Mouse (Mus musculus): ENCODE data around the gene Vav2. TPM values are rescaled to one million over a fixed set of nuclear protein-coding genes. Genes with fewer than 3 reads are reported as not detected.

Gene Vav2
- polyA plus RNA-seq, 1 experiment: 24.6 TPM

DNA sequence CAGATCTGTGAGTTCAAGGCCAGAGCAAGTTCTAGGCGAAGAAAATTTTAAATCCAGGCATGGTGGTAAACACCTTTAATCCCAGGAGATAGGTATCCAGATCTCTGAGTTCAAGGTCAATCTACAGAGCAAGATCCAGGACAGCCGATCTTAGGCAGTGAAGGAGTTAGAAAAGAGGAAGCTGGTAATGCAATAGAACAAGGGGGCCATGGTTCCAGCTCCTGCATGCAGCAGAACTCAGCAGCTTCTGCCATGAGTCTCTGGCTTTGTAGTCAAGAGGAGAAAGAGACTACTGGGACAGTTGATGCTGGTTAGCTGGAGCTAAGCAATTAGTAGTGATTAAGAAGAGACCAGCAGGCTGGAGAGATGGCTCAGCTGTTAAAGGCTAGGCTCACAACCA is 25.3 kb downstream of the Vav2 start:
- H3K27me3 ChIP-seq (ENCODE audit: control insufficient read depth, insufficient read depth, low read length, poor library complexity, severe bottlenecking): no peaks in the 10 kb centered on the region

DNA sequence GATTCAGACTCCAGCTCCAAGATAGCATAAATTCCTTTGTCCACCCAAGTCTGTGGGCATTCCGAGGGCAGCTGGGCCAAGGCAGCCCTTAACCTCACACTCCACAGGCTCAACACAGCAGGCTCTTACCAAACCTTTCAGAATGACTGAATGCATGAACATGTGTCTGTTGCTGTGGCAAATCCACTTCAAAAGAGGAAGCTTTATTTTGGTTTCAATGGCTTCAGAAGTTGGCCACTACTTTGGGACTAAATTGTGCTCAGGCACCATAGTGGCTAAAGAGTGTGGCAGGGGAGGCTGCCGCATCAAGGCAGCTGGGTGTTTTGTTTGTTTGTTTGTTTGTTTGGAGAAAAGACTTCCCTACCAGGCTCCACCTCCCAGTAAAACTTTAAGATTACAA is 26.8 kb downstream of the Vav2 start:
- H3K27me3 ChIP-seq (ENCODE audit: control insufficient read depth, insufficient read depth, low read length, poor library complexity, severe bottlenecking): no peaks in the 10 kb centered on the region
- no peak overlapping the region for H3K9ac ChIP-seq (ENCODE audit: low read depth, poor library complexity, severe bottlenecking)
- peaks cover 2% of the 10 kb centered on the region for H3K4me1 ChIP-seq (ENCODE audit: control insufficient read depth, insufficient read depth, low read length)
- no peak overlapping the region for H3K4me3 ChIP-seq (ENCODE audit: low read depth, low read length)
- H3K9me3 ChIP-seq (replicated peaks; ENCODE audit: control insufficient read depth, insufficient read depth, low read length, poor library complexity, severe bottlenecking): no peaks in the 10 kb centered on the region; the same call in 1 of the 2 replicates
- H3K36me3 ChIP-seq (ENCODE audit: control insufficient read depth, insufficient read depth, low read length, poor library complexity, severe bottlenecking): no peaks in the 10 kb centered on the region
- TF ChIP-seq CTCF (IDR thresholded peaks at IDR 0.05; ENCODE audit: low read depth, low read length): no peak
- no peak overlapping the region for H3K27ac ChIP-seq (ENCODE audit: insufficient read depth, low read length)

More for the DNA sequence above, 25.3 kb downstream of the Vav2 start:
- H3K4me1 ChIP-seq (ENCODE audit: control insufficient read depth, insufficient read depth, low read length): peaks cover 9% of the 10 kb centered on the region
- no peak overlapping the region for H3K27ac ChIP-seq (ENCODE audit: insufficient read depth, low read length)
- H3K36me3 ChIP-seq (ENCODE audit: control insufficient read depth, insufficient read depth, low read length, poor library complexity, severe bottlenecking): no peaks in the 10 kb centered on the region
- H3K9me3 ChIP-seq (replicated peaks; ENCODE audit: control insufficient read depth, insufficient read depth, low read length, poor library complexity, severe bottlenecking): no peaks in the 10 kb centered on the region; the same call in 1 of the 2 replicates
- TF ChIP-seq EP300 (IDR thresholded peaks at IDR 0.05; ENCODE audit: insufficient read depth, low read depth, low read length) (no peak), POLR2A (IDR thresholded peaks at IDR 0.05; ENCODE audit: insufficient read depth, low read length) (no peak), CTCF (IDR thresholded peaks at IDR 0.05; ENCODE audit: low read depth, low read length) (no peak)
- H3K9ac ChIP-seq (ENCODE audit: low read depth, poor library complexity, severe bottlenecking): no peak overlapping the region
- H3K4me3 ChIP-seq (ENCODE audit: low read depth, low read length): no peak overlapping the region

DNA sequence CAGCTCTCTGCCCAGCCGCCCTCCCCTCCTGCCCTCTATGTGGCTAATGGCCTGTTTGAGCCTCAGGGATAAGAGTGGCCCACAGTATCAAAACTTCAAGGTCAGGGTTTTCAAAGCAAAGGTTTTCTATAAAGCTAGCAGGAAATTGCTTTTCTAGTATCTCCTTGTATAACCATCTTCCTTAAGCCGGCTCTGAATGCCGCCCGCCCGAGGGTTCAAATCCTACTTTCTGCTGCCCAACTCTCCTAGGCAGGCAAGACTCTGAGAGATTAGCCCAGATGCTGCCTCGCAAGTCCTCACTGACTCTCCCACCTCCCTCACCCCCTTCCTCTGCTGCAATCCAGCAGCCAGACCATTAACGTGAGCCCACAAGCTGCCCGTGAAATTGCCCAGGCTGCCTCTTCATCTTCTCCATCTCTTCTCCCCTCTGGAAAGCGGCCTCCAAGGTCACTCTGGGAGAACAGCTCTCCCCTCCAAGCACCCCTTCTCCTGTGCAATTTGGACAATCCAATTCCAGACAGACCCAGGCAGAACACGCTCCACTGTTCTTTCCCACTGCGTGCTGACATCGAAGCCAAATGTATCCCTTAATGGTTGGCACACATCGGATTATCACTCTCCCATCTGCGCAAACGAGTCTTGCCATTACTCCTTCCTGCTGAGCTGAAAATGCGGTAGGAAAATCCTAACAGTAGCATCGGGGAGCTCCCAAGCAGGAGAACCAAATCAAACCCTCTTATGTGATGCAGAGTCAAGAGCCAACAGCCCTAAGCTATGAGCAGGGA is 30.0 kb downstream of the Vav2 start:
- no peaks in the 10 kb centered on the region for H3K36me3 ChIP-seq (ENCODE audit: control insufficient read depth, insufficient read depth, low read length, poor library complexity, severe bottlenecking)
- no peaks in the 10 kb centered on the region; the same call in 1 of the 2 replicates for H3K9me3 ChIP-seq (replicated peaks; ENCODE audit: control insufficient read depth, insufficient read depth, low read length, poor library complexity, severe bottlenecking)
- no peak overlapping the region for H3K9ac ChIP-seq (ENCODE audit: low read depth, poor library complexity, severe bottlenecking)
- no peak overlapping the region for H3K4me3 ChIP-seq (ENCODE audit: low read depth, low read length)
- no peaks in the 10 kb centered on the region for H3K4me1 ChIP-seq (ENCODE audit: control insufficient read depth, insufficient read depth, low read length)
- no peak for TF ChIP-seq EP300 (IDR thresholded peaks at IDR 0.05; ENCODE audit: insufficient read depth, low read depth, low read length)
- no peak for TF ChIP-seq CTCF (IDR thresholded peaks at IDR 0.05; ENCODE audit: low read depth, low read length)
- no peak for TF ChIP-seq POLR2A (IDR thresholded peaks at IDR 0.05; ENCODE audit: insufficient read depth, low read length)
- H3K27me3 ChIP-seq (ENCODE audit: control insufficient read depth, insufficient read depth, low read length, poor library complexity, severe bottlenecking): no peaks in the 10 kb centered on the region
- H3K27ac ChIP-seq (ENCODE audit: insufficient read depth, low read length): no peak overlapping the region

DNA sequence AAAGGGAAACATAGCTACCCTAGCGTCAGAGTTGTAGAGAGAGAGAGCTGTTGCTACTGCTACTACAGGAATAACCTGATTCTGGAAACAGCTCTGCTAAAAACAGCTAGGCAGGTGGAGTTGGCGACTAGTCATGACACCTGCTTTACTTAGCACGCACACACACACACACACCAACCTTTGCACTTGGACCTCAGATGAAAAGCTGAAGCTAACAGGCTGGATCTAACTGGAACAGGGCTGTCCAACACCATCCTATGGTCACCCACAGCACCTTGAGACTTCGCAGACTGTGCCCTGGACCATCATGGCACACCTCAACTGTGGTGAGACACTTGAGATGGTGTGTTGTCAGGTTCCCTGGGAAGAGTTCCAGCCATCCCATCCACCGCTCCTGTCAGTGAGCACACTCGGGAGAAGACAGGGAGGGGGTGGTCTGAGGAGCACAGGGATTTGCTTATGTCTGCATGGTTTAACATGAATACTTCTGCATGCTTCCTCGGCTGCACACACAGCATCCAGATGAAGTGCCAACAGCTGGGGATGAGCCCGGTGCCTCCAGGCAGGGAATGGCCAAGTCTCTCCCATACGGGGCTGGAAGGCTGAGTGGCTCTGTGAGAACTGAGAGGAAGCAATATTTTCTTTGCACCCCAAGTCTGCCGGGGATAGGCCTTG is 32.5 kb downstream of the Vav2 start:
- Histone ChIP-seq H3K4me3 (ENCODE audit: low read depth, low read length) (no peak overlapping the region), H3K4me1 (ENCODE audit: control insufficient read depth, insufficient read depth, low read length) (no peaks in the 10 kb centered on the region), H3K27me3 (ENCODE audit: control insufficient read depth, insufficient read depth, low read length, poor library complexity, severe bottlenecking) (no peaks in the 10 kb centered on the region), H3K27ac (ENCODE audit: insufficient read depth, low read length) (no peak overlapping the region), H3K36me3 (ENCODE audit: control insufficient read depth, insufficient read depth, low read length, poor library complexity, severe bottlenecking) (no peaks in the 10 kb centered on the region), H3K9me3 (replicated peaks; ENCODE audit: control insufficient read depth, insufficient read depth, low read length, poor library complexity, severe bottlenecking) (no peaks in the 10 kb centered on the region), H3K9ac (ENCODE audit: low read depth, poor library complexity, severe bottlenecking) (no peak overlapping the region)
- TF ChIP-seq POLR2A (IDR thresholded peaks at IDR 0.05; ENCODE audit: insufficient read depth, low read length): no peak
- no peak for TF ChIP-seq CTCF (IDR thresholded peaks at IDR 0.05; ENCODE audit: low read depth, low read length)
- no peak for TF ChIP-seq EP300 (IDR thresholded peaks at IDR 0.05; ENCODE audit: insufficient read depth, low read depth, low read length)

DNA sequence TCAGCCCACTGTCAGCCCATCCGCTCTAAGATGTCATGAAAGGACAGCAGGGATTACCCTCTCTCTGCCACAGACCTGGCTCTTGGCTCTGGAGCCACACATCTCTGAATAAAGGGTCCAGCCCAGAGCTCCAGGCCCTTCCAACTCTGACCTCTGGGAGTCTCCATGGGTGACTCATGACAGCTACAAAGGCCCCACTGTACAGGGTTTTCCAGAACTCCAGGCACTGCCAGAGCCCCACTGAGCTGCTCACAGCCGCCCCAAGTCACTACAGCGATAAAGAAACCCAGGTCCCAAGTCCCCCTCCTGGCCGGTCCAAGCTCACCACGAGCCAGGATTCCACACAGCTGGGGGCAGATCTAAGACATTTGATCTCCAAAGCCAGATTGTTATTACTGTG is 34.6 kb downstream of the Vav2 start:
- H3K9me3 ChIP-seq (replicated peaks; ENCODE audit: control insufficient read depth, insufficient read depth, low read length, poor library complexity, severe bottlenecking): no peaks in the 10 kb centered on the region
- no peak overlapping the region for H3K27ac ChIP-seq (ENCODE audit: insufficient read depth, low read length)
- H3K4me3 ChIP-seq (ENCODE audit: low read depth, low read length): no peak overlapping the region
- H3K36me3 ChIP-seq (ENCODE audit: control insufficient read depth, insufficient read depth, low read length, poor library complexity, severe bottlenecking): no peaks in the 10 kb centered on the region
- TF ChIP-seq CTCF (IDR thresholded peaks at IDR 0.05; ENCODE audit: low read depth, low read length) (no peak), POLR2A (IDR thresholded peaks at IDR 0.05; ENCODE audit: insufficient read depth, low read length) (no peak), EP300 (IDR thresholded peaks at IDR 0.05; ENCODE audit: insufficient read depth, low read depth, low read length) (no peak)
- no peaks in the 10 kb centered on the region for H3K4me1 ChIP-seq (ENCODE audit: control insufficient read depth, insufficient read depth, low read length)
- H3K27me3 ChIP-seq (ENCODE audit: control insufficient read depth, insufficient read depth, low read length, poor library complexity, severe bottlenecking): no peaks in the 10 kb centered on the region
- H3K9ac ChIP-seq (ENCODE audit: low read depth, poor library complexity, severe bottlenecking): no peak overlapping the region

DNA sequence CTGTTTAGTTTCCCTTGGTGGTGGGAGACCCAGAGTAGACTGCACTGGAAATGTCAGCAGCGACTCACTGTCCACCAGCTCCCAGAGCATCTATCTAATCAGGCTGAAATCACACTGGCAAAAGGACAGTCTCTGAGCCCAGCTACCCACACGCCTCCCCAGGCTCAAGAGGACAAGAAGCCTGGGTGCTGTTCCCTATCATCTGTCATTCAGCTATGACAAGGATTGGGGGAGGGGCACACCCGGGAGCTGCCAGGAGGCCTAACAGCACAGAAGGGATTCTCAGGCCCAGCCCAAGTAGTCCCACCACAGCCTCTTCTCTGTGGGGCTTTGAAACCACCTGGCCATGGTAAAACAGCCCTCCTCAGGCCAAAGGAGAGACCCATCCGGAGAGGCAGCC is 36.1 kb downstream of the Vav2 start:
- no peaks in the 10 kb centered on the region for H3K4me1 ChIP-seq (ENCODE audit: control insufficient read depth, insufficient read depth, low read length)
- no peaks in the 10 kb centered on the region for H3K36me3 ChIP-seq (ENCODE audit: control insufficient read depth, insufficient read depth, low read length, poor library complexity, severe bottlenecking)
- H3K9me3 ChIP-seq (replicated peaks; ENCODE audit: control insufficient read depth, insufficient read depth, low read length, poor library complexity, severe bottlenecking): no peaks in the 10 kb centered on the region
- H3K9ac ChIP-seq (ENCODE audit: low read depth, poor library complexity, severe bottlenecking): no peak overlapping the region
- no peak for TF ChIP-seq POLR2A (IDR thresholded peaks at IDR 0.05; ENCODE audit: insufficient read depth, low read length)
- no peak for TF ChIP-seq EP300 (IDR thresholded peaks at IDR 0.05; ENCODE audit: insufficient read depth, low read depth, low read length)
- no peak overlapping the region for H3K4me3 ChIP-seq (ENCODE audit: low read depth, low read length)
- H3K27ac ChIP-seq (ENCODE audit: insufficient read depth, low read length): no peak overlapping the region
- H3K27me3 ChIP-seq (ENCODE audit: control insufficient read depth, insufficient read depth, low read length, poor library complexity, severe bottlenecking): no peaks in the 10 kb centered on the region

Measured in ES-Bruce4 (cell line).